Mouse (Mus musculus) A20 (cell line): ENCODE measurements around the gene Nacc1.
A peak's percentile ranks its signal among the peaks of the same experiment; 100 is the strongest.

Experiments
- DNase-seq: peaks from one replicate; pipeline ENCODE4 v3.0.0-alpha.2; 2011; ENCODE audit warnings: low read depth, low spot score

Nacc1 gene

GRCm38 (mm10) chr8:84687705-84688100 lies at the start of gene Nacc1:
Gene Nacc1, minus strand, starts transcription at chr8:84687862.
- peak; percentile 91 for DNase-seq

GRCm38 (mm10) chr8:84736521-84736920 lies 48.9 kb upstream of the Nacc1 start:
- DNase-seq, result no peak

- DNase-seq, result no peak
Measured at GRCm38 (mm10) chr8:84735597-84735996, 47.9 kb upstream of the Nacc1 start.

GRCm38 (mm10) chr8:84734680-84735079 lies 47.0 kb upstream of the Nacc1 start:
- no peak for DNase-seq

GRCm38 (mm10) chr8:84733959-84734358 lies 46.3 kb upstream of the Nacc1 start:
- DNase-seq, result no peak

GRCm38 (mm10) chr8:84732996-84733395 lies 45.3 kb upstream of the Nacc1 start:
- no peak for DNase-seq

- no peak for DNase-seq
Measured at GRCm38 (mm10) chr8:84732545-84732944, 44.9 kb upstream of the Nacc1 start.

- no peak for DNase-seq
Measured at GRCm38 (mm10) chr8:84731371-84732177, 43.9 kb upstream of the Nacc1 start.

GRCm38 (mm10) chr8:84730541-84731370 lies 43.1 kb upstream of the Nacc1 start:
- no peak for DNase-seq

- DNase-seq, result no peak
Measured at GRCm38 (mm10) chr8:84729921-84730362, 42.3 kb upstream of the Nacc1 start.

- no peak for DNase-seq
Measured at GRCm38 (mm10) chr8:84728474-84728873, 40.8 kb upstream of the Nacc1 start.

- peak; percentile 31 for DNase-seq
Measured at GRCm38 (mm10) chr8:84725941-84726259, 38.2 kb upstream of the Nacc1 start.

GRCm38 (mm10) chr8:84725246-84725940 lies 37.7 kb upstream of the Nacc1 start:
- no peak for DNase-seq

- DNase-seq, result peak; percentile 49
Measured at GRCm38 (mm10) chr8:84724683-84725082, 37.0 kb upstream of the Nacc1 start.

- no peak for DNase-seq
Measured at GRCm38 (mm10) chr8:84723571-84723900, 35.9 kb upstream of the Nacc1 start.

GRCm38 (mm10) chr8:84722850-84723570 lies 35.3 kb upstream of the Nacc1 start, which contains the start of gene G430095P16Rik:
Gene G430095P16Rik, plus strand, starts transcription at chr8:84723007.
- no peak for DNase-seq

- DNase-seq, result no peak
Measured at GRCm38 (mm10) chr8:84722530-84722849, 34.8 kb upstream of the Nacc1 start.

GRCm38 (mm10) chr8:84718959-84719690 lies 31.5 kb upstream of the Nacc1 start:
- no peak for DNase-seq

GRCm38 (mm10) chr8:84718476-84718875 lies 30.8 kb upstream of the Nacc1 start:
- no peak for DNase-seq

- DNase-seq, result no peak
Measured at GRCm38 (mm10) chr8:84716790-84717189, 29.1 kb upstream of the Nacc1 start.

GRCm38 (mm10) chr8:84715893-84716468 lies 28.3 kb upstream of the Nacc1 start:
- DNase-seq, result no peak
